Mouse (Mus musculus): ENCODE measurements at regions not wholly inside any gene's neighbourhood (a gene's known extent, or its start where the extent isn't known, plus 50 kb on each side); places are given as distances from the start of the nearest gene placed in this dataset.

GRCm38 (mm10) chr4:153284209-153284608 is 198.4 kb downstream of the Ajap1 start:
- in situ Hi-C loops (cut with MboI; ENCODE audit: low pct_ligation_motif_present, low pct_unique_long_range_greater_than_20kb, low sequenced_read_pairs) = no loop called here
- dilution Hi-C loops (cut with MboI; ENCODE audit: extremely low pct_ligation_motif_present, extremely low pct_unique_long_range_greater_than_20kb, low sequenced_read_pairs) = no loop called here
- no peaks in the 10 kb centered on the region for H3K79me2 ChIP-seq (replicated peaks; ENCODE audit: control insufficient read depth, extremely low read depth, insufficient read depth, poor library complexity, severe bottlenecking)
- peaks cover 97% of the 10 kb centered on the region for H3K9me3 ChIP-seq (replicated peaks; ENCODE audit: low read length)
- H3K4me1 ChIP-seq (ENCODE audit: control insufficient read depth in 1 of 2, insufficient read depth in 2 of 2) = no peaks in the 10 kb centered on the region
- no peaks in the 10 kb centered on the region for H3K27me3 ChIP-seq (replicated peaks)
- H3K36me3 ChIP-seq (replicated peaks in 1 of 2; ENCODE audit: control insufficient read depth in 1 of 2, insufficient read depth in 1 of 2, low read length in 1 of 2) = no peaks in the 10 kb centered on the region
- no peak overlapping the region for H3K4me2 ChIP-seq (ENCODE audit: insufficient read depth, low read depth, poor library complexity, severe bottlenecking)
- no peak overlapping the region for H3K9ac ChIP-seq (ENCODE audit: insufficient read depth, low read depth)
- no peak for DNase-seq (ENCODE audit: extremely low read depth)
- TF ChIP-seq NELFE (IDR thresholded peaks at IDR 0.05; ENCODE audit: low read depth, low read length) = no peak
- TF ChIP-seq IRF4 (IDR thresholded peaks at IDR 0.05; ENCODE audit: low read depth, low read length) = no peak
- TF ChIP-seq SMC3 (IDR thresholded peaks at IDR 0.05; ENCODE audit: low read depth, low read length) = no peak
- TF ChIP-seq E2F4 (IDR thresholded peaks at IDR 0.05; ENCODE audit: insufficient replicate concordance, low read depth, low read length) = no peak
- TF ChIP-seq POLR2AphosphoS2 (IDR thresholded peaks at IDR 0.05; ENCODE audit: low read depth, low read length) = no peak
- no peak overlapping the region for H3K27ac ChIP-seq (ENCODE audit: insufficient read depth, low read depth)
- no peak overlapping the region for H3K4me3 ChIP-seq (replicated peaks in 1 of 3; ENCODE audit: low read depth in 2 of 3, low read length in 2 of 3, poor library complexity in 1 of 3)

DNA sequence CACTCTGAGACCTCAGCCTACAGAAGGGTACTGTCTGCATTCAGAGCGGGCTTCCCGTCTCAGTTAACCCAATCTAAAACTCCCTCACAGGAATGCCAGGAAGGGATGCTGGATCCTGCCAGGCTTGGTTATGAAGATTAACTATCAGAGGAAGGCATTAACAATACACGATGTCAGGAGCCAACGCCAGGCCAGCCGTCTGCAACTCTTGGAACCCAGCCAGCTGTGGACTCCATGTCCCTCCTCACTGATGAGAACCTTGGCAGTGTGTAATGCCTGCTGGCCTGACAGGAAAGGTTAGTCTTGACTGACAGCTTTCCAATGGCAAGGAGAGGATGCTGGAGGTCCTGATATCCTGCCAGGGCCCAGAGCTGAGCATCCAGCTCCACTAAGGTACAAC is 206.0 kb downstream of the Ajap1 start:
- Histone ChIP-seq H3K9ac (ENCODE audit: insufficient read depth, low read depth) (no peak overlapping the region), H3K27me3 (replicated peaks) (no peaks in the 10 kb centered on the region), H3K4me3 (replicated peaks in 1 of 3; ENCODE audit: low read depth in 2 of 3, low read length in 2 of 3, poor library complexity in 1 of 3) (no peak overlapping the region), H3K27ac (ENCODE audit: insufficient read depth, low read depth) (no peak overlapping the region), H3K4me1 (ENCODE audit: control insufficient read depth in 1 of 2, insufficient read depth in 2 of 2) (no peaks in the 10 kb centered on the region), H3K36me3 (replicated peaks in 1 of 2; ENCODE audit: control insufficient read depth in 1 of 2, insufficient read depth in 1 of 2, low read length in 1 of 2) (no peaks in the 10 kb centered on the region), H3K4me2 (ENCODE audit: insufficient read depth, low read depth, poor library complexity, severe bottlenecking) (no peak overlapping the region), H3K9me3 (replicated peaks; ENCODE audit: low read length) (peaks cover 87% of the 10 kb centered on the region), H3K79me2 (replicated peaks; ENCODE audit: control insufficient read depth, extremely low read depth, insufficient read depth, poor library complexity, severe bottlenecking) (no peaks in the 10 kb centered on the region)
- in situ Hi-C loops (cut with MboI; ENCODE audit: low pct_ligation_motif_present, low pct_unique_long_range_greater_than_20kb, low sequenced_read_pairs) (no loop called here), dilution Hi-C loops (cut with MboI; ENCODE audit: extremely low pct_ligation_motif_present, extremely low pct_unique_long_range_greater_than_20kb, low sequenced_read_pairs) (no loop called here)
- no peak for TF ChIP-seq IRF4 (IDR thresholded peaks at IDR 0.05; ENCODE audit: low read depth, low read length)
- TF ChIP-seq UBTF (IDR thresholded peaks at IDR 0.05; ENCODE audit: low read depth, low read length) = no peak
- no peak for TF ChIP-seq USF2 (conservative IDR thresholded peaks at IDR 0.05; ENCODE audit: low read depth, low read length)
- TF ChIP-seq PAX5 (IDR thresholded peaks at IDR 0.05; ENCODE audit: low read length) = no peak
- TF ChIP-seq CHD2 (IDR thresholded peaks at IDR 0.05; ENCODE audit: low read length) = no peak
- no peak for TF ChIP-seq ELF1 (IDR thresholded peaks at IDR 0.05; ENCODE audit: low read depth, low read length)
- TF ChIP-seq CTCF (conservative IDR thresholded peaks at IDR 0.05 in 1 of 2, IDR thresholded peaks at IDR 0.05 in 1 of 2; ENCODE audit: low read depth in 2 of 2, low read length in 2 of 2) = no peak
- no peak for TF ChIP-seq TCF12 (IDR thresholded peaks at IDR 0.05; ENCODE audit: low read depth, low read length)
- no peak for TF ChIP-seq USF1 (IDR thresholded peaks at IDR 0.05; ENCODE audit: low read depth, low read length)
- TF ChIP-seq BHLHE40 (IDR thresholded peaks at IDR 0.05; ENCODE audit: low read depth, low read length) = no peak
- no peak for TF ChIP-seq MEF2A (IDR thresholded peaks at IDR 0.05; ENCODE audit: borderline replicate concordance, low read depth, low read length)
- TF ChIP-seq JUN (IDR thresholded peaks at IDR 0.05; ENCODE audit: insufficient read depth, low read depth, low read length) = no peak
- TF ChIP-seq ZC3H11A (IDR thresholded peaks at IDR 0.05; ENCODE audit: low read depth, low read length) = no peak
- no peak for TF ChIP-seq RCOR1 (conservative IDR thresholded peaks at IDR 0.05; ENCODE audit: low read depth, low read length)
- TF ChIP-seq HCFC1 (IDR thresholded peaks at IDR 0.05; ENCODE audit: low read depth, low read length) = no peak
- TF ChIP-seq MAZ (IDR thresholded peaks at IDR 0.05; ENCODE audit: low read depth, low read length) = no peak
- no peak for TF ChIP-seq E2F4 (IDR thresholded peaks at IDR 0.05; ENCODE audit: insufficient replicate concordance, low read depth, low read length)
- no peak for TF ChIP-seq POLR2A (IDR thresholded peaks at IDR 0.05; ENCODE audit: low read depth, low read length)
- TF ChIP-seq NRF1 (IDR thresholded peaks at IDR 0.05; ENCODE audit: low read depth, low read length) = no peak
- DNase-seq (ENCODE audit: extremely low read depth) = no peak
